9 mouse cellular contexts compared by ENCODE assay signal in the genomic region with DNA sequence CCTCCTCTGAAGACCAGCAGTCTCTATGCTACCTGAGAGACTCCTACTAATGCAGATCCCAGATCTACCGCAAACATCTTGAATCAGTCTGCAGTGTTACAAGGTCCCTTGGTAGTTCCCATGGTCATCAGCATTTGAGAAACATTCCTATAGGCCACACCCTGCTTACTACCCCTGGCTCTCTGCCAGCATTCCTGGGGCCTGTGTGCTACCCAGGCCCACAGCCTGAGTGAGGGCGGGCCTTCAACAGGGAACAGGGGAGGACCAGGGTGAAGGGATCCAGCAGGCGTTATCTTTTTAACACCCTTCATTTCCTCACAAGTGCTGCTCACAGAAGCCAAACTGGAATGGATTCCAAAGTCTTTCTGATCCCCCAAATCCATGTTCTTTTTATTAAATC.
A peak's percentile ranks its signal among the peaks of the same experiment; 100 is the strongest.
DNase-seq lines count a peak whose midpoint lies in the region; ATAC-seq lines count a peak whose summit lies in the region.
"Had no signal": no experiment of that assay in that cellular context is flagged by ENCODE, and none has a peak within 500 bp of the region (broad histone marks: within the 10 kb centered on the region; RNA-seq: fewer than 3 reads in every experiment).

No protein-coding gene starts in this region.

- H3K27me3 ChIP-seq in heart, embryonic 15.5 days: no peaks in the 10 kb centered on the region

- H3K36me3 ChIP-seq in heart, embryonic 15.5 days: no peaks in the 10 kb centered on the region

- peak overlapping the region; percentile 35 for H3K27ac ChIP-seq in heart, embryonic 15.5 days

- peak; percentile 86 for ATAC-seq in heart, embryonic 15.5 days (replicated peaks; ENCODE audit: insufficient number of reproducible peaks, insufficient read depth, low FRiP score, low read depth)
- ATAC-seq in erythroid progenitor cell, adult 5-6 weeks (replicated peaks; ENCODE audit: low FRiP score, poor library complexity, severe bottlenecking): no peak

- H3K4me1 ChIP-seq in heart, embryonic 15.5 days (replicated peaks): peaks cover 51% of the 10 kb centered on the region

- no peaks in the 10 kb centered on the region for H3K9me3 ChIP-seq in heart, embryonic 15.5 days (replicated peaks)

- H3K9ac ChIP-seq in heart, embryonic 15.5 days: no peak overlapping the region

- intact Hi-C loops in heart, postnatal 25 days (cut with DNase I): no loop called here

- 18% methylated on average over 3 of the region's 3 CpGs for WGBS in heart, embryonic 15.5 days

- no peak overlapping the region for H3K4me2 ChIP-seq in heart, embryonic 15.5 days

- DNase-seq in heart, adult 9 months (ENCODE audit: low spot score in 2 of 2): peak; percentile 15 to 32
- DNase-seq in heart, postnatal 25 days (ENCODE audit: low spot score): no peak
- DNase-seq in R1 (ENCODE audit: low read depth, low spot score): peak; percentile 98
- peak; percentile 53 for DNase-seq in lung, postnatal 10 days
- DNase-seq in right cerebral cortex, adult 2 months (ENCODE audit: low spot score in 2 of 2): no peak
- no peak for DNase-seq in right cerebral cortex, postnatal 10 days (ENCODE audit: low spot score in 2 of 2)
- DNase-seq: thymus, adult 2 months had no signal

- no peak overlapping the region for H3K4me3 ChIP-seq in heart, embryonic 15.5 days

Comparison
In these comparisons a context has a peak if more than half of its experiments do, and no peak if none do; other contexts are left out.
1. DNase-seq: peak in heart, adult 9 months (2 of 2), R1 (single experiment) and lung, postnatal 10 days (single experiment); none in heart, postnatal 25 days (single experiment), right cerebral cortex, adult 2 months (0 of 2) and right cerebral cortex, postnatal 10 days (0 of 2).